Mouse (Mus musculus): ENCODE data around the gene Ptpn14.

GRCm38 (mm10) chr1:189718600-189718999 is 9.5 kb upstream of the Ptpn14 start:
- TF ChIP-seq POLR2A (IDR thresholded peaks at IDR 0.05; ENCODE audit: borderline replicate concordance, low read depth, low read length) (no peak), CTCF (IDR thresholded peaks at IDR 0.05; ENCODE audit: low read depth, low read length) (no peak)

Measured in bone marrow macrophage, adult 2 months (primary cell).